Mouse (Mus musculus): ENCODE data around the gene A930002H24Rik.

The A930002H24Rik gene

DNA sequence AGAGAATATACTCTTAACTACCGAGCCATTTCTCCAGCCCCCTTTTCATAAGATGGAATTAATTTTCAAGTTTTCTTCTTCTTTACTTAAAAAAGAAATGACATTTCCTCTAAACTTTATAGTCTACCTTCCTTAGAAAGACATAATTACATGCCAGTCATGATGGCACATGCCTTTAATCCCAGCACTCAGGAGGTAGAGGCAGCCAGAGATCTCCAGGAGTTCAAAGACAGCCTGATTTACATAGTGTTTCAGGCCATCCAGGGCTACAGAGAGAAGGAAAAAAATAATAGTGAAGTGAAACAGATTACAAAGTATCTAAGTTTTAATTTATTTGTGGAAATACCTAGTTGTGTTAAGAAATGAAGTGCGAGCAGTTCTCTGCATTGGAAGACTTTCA, 27.4 kb downstream of the A930002H24Rik start:
- in situ Hi-C loops (cut with MboI): no loop called here

DNA sequence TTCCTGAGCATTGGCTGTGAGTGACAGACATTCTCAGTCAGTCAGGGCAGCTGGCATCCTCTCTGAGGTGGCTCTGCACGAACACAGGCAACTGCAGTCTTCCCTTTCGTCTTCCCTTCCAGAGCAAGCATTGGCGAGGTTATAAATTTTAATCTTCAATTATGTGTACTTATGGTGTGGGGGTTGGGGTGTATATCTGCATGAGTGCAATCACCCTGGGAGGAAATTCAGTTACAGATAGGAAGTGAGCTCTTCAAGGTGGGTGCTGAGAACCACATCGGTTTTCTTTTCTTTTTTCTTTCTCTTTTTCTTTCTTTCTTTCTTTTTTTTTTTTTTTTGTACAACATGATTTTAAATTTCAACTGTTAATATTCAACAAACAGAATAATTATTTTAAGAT, 32.0 kb downstream of the A930002H24Rik start:
- in situ Hi-C loops (cut with MboI): no loop called here

DNA sequence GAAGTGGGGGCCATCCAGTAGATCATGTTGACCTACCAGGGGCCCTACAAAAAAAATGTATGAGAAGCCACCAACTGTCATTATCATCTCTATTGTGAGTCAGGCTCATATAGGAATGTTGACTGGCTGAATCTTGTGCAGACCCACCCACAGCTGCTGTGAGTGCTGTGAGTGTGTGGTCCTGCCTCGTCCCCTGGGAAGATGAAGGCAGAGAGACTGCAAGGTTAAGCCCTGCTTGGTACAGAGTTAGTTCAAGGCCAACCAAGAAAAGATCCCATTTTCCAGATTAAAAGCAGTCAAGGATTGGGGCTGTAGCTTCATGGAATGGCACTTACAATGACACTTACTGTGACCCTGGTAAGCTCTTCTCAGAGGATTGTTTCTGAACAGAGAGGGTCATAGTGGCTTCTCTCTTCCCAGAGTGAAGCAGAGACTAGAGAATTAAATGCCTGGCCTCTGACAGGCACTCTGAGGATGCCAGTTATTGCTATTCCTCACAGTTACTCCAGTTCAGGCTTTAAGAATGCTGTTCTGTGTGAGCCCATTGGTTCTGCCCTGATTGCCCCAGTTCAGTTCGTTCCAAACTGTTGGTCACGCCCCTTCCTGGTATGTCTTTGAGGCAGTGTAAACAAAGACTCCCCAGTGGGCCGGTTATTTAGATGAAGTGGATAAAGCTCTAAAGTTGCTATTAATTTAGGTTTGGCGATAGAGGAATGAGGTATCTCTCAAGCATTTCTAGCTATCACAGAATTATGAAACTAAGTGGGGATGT, 34.8 kb downstream of the A930002H24Rik start:
- in situ Hi-C loops (cut with MboI): no loop called here

DNA sequence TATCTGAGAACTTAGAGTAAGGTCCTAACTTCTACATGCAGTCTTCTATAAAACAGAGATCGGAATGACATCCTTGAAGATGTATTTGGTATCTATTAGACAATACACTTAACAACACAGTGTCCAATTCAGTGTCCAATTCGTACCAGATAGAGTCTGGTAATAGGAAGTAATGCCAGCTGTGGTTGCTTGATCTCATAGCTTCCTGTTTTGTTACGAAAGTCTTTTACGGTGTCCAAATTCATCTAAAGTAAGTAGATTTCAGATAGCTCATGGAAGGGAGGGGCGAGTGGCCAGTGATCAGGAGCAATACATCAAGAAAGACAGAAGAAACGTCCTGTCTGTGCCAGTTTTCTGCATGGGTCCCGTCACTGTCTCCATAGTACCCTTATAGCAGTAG, 36.8 kb downstream of the A930002H24Rik start:
- in situ Hi-C loops (cut with MboI): no loop called here

DNA sequence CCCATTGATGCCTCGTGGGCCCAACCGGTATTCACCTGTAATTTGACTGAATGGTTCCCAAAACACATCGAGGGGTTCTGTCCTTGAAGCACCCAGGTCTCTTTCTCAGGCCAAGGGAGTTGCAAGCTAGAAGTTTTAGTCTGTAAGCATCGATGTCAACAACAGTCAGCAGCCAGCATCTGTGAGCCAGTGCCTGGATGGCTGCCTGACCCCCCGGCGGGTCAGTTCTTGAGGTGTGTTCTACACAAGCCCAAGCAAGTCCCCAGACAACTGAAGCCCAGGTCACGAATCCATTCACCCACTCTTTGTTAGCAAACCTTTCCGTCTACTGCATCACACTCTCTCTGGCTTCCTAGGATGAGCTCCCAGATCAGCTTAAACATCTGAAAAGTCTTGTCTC, 37.4 kb downstream of the A930002H24Rik start:
- in situ Hi-C loops (cut with MboI): no loop called here

DNA sequence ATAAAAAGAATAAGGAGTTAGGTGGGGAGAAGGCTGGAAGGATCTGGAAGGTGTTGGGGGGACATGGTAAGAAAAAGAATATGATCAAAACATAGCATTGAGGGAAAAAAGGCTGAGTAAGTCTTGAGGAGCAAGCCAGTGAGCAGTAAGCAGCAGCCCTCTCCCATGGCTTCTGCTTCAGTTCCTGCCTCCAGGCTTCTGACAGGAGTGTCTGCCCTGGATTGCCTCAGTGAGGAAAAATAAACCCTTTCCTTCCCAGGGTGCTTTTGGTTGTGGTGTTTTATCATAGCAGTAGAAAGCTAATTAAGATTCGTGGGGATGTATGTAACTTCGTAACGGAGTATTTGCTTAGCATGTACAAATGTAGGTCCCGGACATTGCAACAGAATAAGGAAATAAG, 39.5 kb downstream of the A930002H24Rik start:
- in situ Hi-C loops (cut with MboI): no loop called here

DNA sequence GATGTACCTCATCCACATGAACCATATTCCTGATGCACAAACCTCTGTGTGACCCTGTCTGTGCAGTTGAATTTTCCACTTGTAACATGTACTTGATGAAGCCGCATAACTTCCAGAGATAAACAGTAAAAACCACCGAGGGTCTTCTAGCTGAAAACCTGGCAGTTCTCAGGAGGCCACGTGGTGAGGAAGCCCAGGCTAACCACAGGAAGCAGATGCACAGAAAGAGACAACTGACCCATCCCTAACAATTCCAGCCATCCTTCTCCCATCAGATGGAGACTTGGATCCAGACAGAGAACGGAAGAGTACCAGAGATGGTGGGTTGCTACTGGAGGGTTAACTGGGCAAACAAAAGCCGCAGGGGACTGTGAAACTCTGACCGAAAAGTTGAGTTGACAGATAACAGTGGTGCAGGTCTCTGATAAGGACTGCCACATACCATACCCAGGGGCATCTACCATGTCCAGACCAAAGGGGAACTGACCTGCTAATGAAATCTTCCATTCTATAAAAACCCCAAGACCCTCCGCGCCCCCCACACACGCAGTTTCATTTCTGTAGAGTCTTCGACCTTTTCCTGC, 45.1 kb downstream of the A930002H24Rik start:
- in situ Hi-C loops (cut with MboI): no loop called here

DNA sequence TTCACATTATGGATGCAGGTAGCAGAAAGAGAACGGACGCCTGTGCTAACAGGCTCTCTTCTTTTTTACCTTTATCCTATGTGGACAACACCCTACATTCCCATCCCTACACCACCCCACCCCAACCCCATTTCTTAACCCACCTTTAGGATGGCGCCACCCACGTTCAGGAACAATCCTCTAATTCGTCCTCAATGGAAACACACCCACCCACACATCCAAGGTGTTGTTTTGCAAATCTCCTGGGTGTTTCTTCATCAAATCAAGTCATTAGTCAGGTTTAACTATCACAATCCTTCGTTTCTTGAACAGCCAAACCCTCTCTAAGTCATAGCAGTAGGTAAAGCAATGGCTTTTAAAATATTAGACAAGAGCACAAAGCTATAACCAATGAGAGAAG, 50.0 kb downstream of the A930002H24Rik start:
- in situ Hi-C loops (cut with MboI): no loop called here

All from mature B cell (primary cell).